Mouse (Mus musculus) liver, embryonic 16.5 days (tissue): Measurements from ENCODE around the gene Wdr48. TPM values are rescaled to one million over a fixed set of nuclear protein-coding genes. Genes with fewer than 3 reads are reported as not detected.

Experiments
- ATAC-seq: fragments of 200-750 bp; cut with Nextera tagmentation; 2 replicates; pipeline ENCODE4 v1.8.0; 2017; ENCODE audit warnings: low read depth, mild to moderate bottlenecking, moderate number of reproducible peaks, moderate library complexity
- H3K27ac ChIP-seq: fragments of 300-500 bp; sonication (generic); 2 replicates; pipeline ENCODE4 v1.5.1; 2014; ENCODE audit warnings: mild to moderate bottlenecking, low read length
- H3K27me3 ChIP-seq: fragments of 300-500 bp; sonication (generic); 2 replicates; pipeline ENCODE4 v1.6.1; 2014; ENCODE audit warnings: low read depth, low read length, mixed read lengths; ENCODE audit not compliant: control insufficient read depth, insufficient read depth
- H3K36me3 ChIP-seq: fragments of 300-500 bp; sonication (generic); 2 replicates; pipeline ENCODE4 v1.6.1; 2014; ENCODE audit warnings: mild to moderate bottlenecking; ENCODE audit not compliant: control insufficient read depth, insufficient read depth
- H3K4me1 ChIP-seq: fragments of 300-500 bp; sonication (generic); 2 replicates; pipeline ENCODE4 v1.6.1; 2014; ENCODE audit warnings: low read depth, low read length, mixed read lengths; ENCODE audit not compliant: control insufficient read depth
- H3K4me2 ChIP-seq: fragments of 300-500 bp; sonication (generic); 2 replicates; pipeline ENCODE4 v1.6.1; 2014; ENCODE audit warnings: low read depth, low read length, mixed read lengths
- H3K4me3 ChIP-seq: fragments of 300-500 bp; sonication (generic); 2 replicates; pipeline ENCODE4 v1.5.1; 2014; ENCODE audit warnings: low read depth, mild to moderate bottlenecking, low read length
- H3K9ac ChIP-seq: fragments of 300-500 bp; sonication (generic); 2 replicates; pipeline ENCODE4 v1.6.1; 2014; ENCODE audit warnings: low read depth, low read length
- H3K9me3 ChIP-seq: fragments of 300-500 bp; sonication (generic); replicated peaks from 2 replicates; pipeline ENCODE4 v1.6.1; 2016; ENCODE audit warnings: low read length; ENCODE audit not compliant: control insufficient read depth
- WGBS: fragments of 180-500 bp; shearing (Covaris S2); extraction: QIAGEN DNeasy Blood & Tissue Kit; methylation state at CpG from one replicate; pipeline ENCODE4 v1.1.7; 2014; ENCODE audit not compliant: insufficient replicate concordance; 5-methylcytosine and 5-hydroxymethylcytosine counted together
- polyA plus RNA-seq: library from polyadenylated mRNA; unstranded; fragments of >200 nt; fragmentation: Nextera tagmentation; extraction: Ambion mirVana; gene quantifications from 2 replicates; pipeline ENCODE4 v1.2.1, GENCODE M21; 2015

Wdr48 gene
- polyA plus RNA-seq, 1 experiment from 2014 or later, result 19.4 TPM

DNA sequence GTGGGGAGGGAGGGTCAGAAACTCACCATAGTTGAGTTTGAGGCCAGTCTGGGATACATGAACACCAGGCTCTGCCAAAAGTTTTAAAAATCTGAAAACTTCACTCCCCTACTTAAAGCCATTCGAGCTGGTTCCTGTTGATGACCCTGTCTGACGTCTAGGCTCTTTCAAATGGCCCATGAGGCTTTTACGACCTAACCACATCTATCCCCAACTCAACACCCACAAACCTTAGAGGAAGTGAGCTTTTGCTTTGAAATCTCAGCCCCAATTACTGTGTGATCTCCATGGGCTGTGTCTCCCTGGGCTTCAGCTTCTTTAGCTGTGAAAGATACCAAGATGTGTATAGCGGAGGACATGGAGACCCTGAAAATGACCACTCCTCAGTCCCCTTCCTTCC lies 43.8 kb downstream of the Wdr48 start:
- Histone ChIP-seq H3K36me3 (no peaks in the 10 kb centered on the region), H3K9ac (no peak overlapping the region), H3K9me3 (no peaks in the 10 kb centered on the region), H3K4me1 (peaks cover 14% of the 10 kb centered on the region), H3K4me2 (no peak overlapping the region), H3K27me3 (no peaks in the 10 kb centered on the region), H3K27ac (no peak overlapping the region), H3K4me3 (no peak overlapping the region)
- no peak for ATAC-seq
- 34% methylated on average over 4 of the region's 4 CpGs for WGBS

GRCm38 (mm10) chr9:119939646-119940045 lies 45.0 kb downstream of the Wdr48 start:
- Histone ChIP-seq H3K9ac (no peak overlapping the region), H3K27ac (no peak overlapping the region), H3K4me2 (no peak overlapping the region), H3K27me3 (no peaks in the 10 kb centered on the region), H3K4me1 (peaks cover 11% of the 10 kb centered on the region), H3K9me3 (no peaks in the 10 kb centered on the region), H3K4me3 (no peak overlapping the region), H3K36me3 (no peaks in the 10 kb centered on the region)
- ATAC-seq, result no peak
- WGBS, result 74% methylated on average over 10 of the region's 10 CpGs

GRCm38 (mm10) chr9:119941407-119941806 lies 46.7 kb downstream of the Wdr48 start:
- no peaks in the 10 kb centered on the region for H3K36me3 ChIP-seq
- ATAC-seq, result no peak
- H3K4me2 ChIP-seq, result no peak overlapping the region
- H3K27me3 ChIP-seq, result no peaks in the 10 kb centered on the region
- no peak overlapping the region for H3K27ac ChIP-seq
- no peak overlapping the region for H3K4me3 ChIP-seq
- no peak overlapping the region for H3K9ac ChIP-seq
- peaks cover 8% of the 10 kb centered on the region for H3K4me1 ChIP-seq
- WGBS, result 58% methylated on average over 5 of the region's 5 CpGs
- no peaks in the 10 kb centered on the region for H3K9me3 ChIP-seq

GRCm38 (mm10) chr9:119941861-119942260 lies 47.2 kb downstream of the Wdr48 start:
- no peak for ATAC-seq
- Histone ChIP-seq H3K36me3 (no peaks in the 10 kb centered on the region), H3K27ac (no peak overlapping the region), H3K9ac (no peak overlapping the region), H3K4me2 (no peak overlapping the region), H3K9me3 (no peaks in the 10 kb centered on the region), H3K27me3 (no peaks in the 10 kb centered on the region), H3K4me1 (peaks cover 6% of the 10 kb centered on the region), H3K4me3 (no peak overlapping the region)
- 79% methylated on average over 14 of the region's 14 CpGs for WGBS

- no peaks in the 10 kb centered on the region for H3K9me3 ChIP-seq
- no peak overlapping the region for H3K4me3 ChIP-seq
- H3K27ac ChIP-seq, result no peak overlapping the region
- no peak overlapping the region for H3K9ac ChIP-seq
- no peaks in the 10 kb centered on the region for H3K4me1 ChIP-seq
- WGBS, result 29% methylated on average over 1 of the region's 1 CpGs
- ATAC-seq, result no peak
- no peaks in the 10 kb centered on the region for H3K27me3 ChIP-seq
- no peaks in the 10 kb centered on the region for H3K36me3 ChIP-seq
- no peak overlapping the region for H3K4me2 ChIP-seq
Measured at GRCm38 (mm10) chr9:119943326-119943725, 48.6 kb downstream of the Wdr48 start.

DNA sequence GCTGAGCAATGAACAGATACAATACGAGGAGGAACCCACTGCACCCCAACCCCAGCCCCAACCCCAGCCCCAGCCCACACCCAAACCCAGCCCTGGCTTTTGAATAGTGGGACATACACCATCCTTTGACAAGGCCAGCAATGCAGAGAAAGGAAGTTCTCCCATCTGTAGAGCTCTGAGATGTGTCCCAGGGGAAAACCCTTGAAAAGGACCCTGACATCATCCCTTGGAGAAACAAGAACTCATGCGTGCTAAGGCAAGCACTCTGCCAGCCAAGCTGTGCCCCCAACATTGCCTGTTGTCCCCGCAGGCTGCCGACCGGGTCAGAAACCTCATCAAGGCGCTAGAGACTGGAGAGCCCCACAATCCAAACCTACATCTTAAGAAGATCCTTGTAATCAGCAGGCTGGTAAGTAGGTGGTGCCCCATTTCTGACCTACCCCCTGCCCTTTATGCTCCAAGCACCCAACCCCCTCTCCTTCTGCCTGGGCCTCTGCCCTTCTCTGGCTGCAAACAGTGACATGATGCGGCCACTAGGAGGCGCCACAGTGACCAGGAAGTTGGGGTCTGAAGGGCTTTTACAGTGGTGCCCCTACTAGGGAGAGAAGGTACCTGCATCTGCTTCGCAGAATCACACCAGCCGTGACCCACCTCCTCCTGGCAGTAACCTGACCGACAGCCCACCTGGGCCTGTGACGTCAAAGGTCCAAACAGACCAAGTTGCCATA lies 50.7 kb downstream of the Wdr48 start:
- no peak for ATAC-seq
- H3K4me2 ChIP-seq, result no peak overlapping the region
- WGBS, result 65% methylated on average over 12 of the region's 12 CpGs

GRCm38 (mm10) chr9:119948804-119949203 lies 54.1 kb downstream of the Wdr48 start:
- Histone ChIP-seq H3K27ac (no peak overlapping the region), H3K27me3 (no peaks in the 10 kb centered on the region), H3K9me3 (no peaks in the 10 kb centered on the region), H3K36me3 (no peaks in the 10 kb centered on the region), H3K4me3 (no peak overlapping the region), H3K4me2 (no peak overlapping the region), H3K9ac (no peak overlapping the region), H3K4me1 (no peaks in the 10 kb centered on the region)
- 2% methylated on average over 3 of the region's 3 CpGs for WGBS
- no peak for ATAC-seq

More for the DNA sequence above, 50.7 kb downstream of the Wdr48 start:
- Histone ChIP-seq H3K27me3 (no peaks in the 10 kb centered on the region), H3K9me3 (no peaks in the 10 kb centered on the region), H3K9ac (no peak overlapping the region), H3K27ac (no peak overlapping the region), H3K4me1 (no peaks in the 10 kb centered on the region), H3K4me3 (no peak overlapping the region), H3K36me3 (no peaks in the 10 kb centered on the region)

GRCm38 (mm10) chr9:119950434-119950833 lies 55.8 kb downstream of the Wdr48 start:
- H3K36me3 ChIP-seq, result no peaks in the 10 kb centered on the region
- H3K4me2 ChIP-seq, result no peak overlapping the region
- 52% methylated on average over 6 of the region's 6 CpGs for WGBS
- H3K4me3 ChIP-seq, result no peak overlapping the region
- no peak for ATAC-seq
- no peaks in the 10 kb centered on the region for H3K27me3 ChIP-seq
- H3K9me3 ChIP-seq, result no peaks in the 10 kb centered on the region
- H3K9ac ChIP-seq, result no peak overlapping the region
- H3K4me1 ChIP-seq, result no peaks in the 10 kb centered on the region
- H3K27ac ChIP-seq, result no peak overlapping the region

GRCm38 (mm10) chr9:119951388-119951787 lies 56.7 kb downstream of the Wdr48 start:
- no peak for ATAC-seq
- H3K27ac ChIP-seq, result no peak overlapping the region
- WGBS, result 58% methylated on average over 9 of the region's 9 CpGs
- H3K9ac ChIP-seq, result no peak overlapping the region
- H3K9me3 ChIP-seq, result no peaks in the 10 kb centered on the region
- no peaks in the 10 kb centered on the region for H3K36me3 ChIP-seq
- no peaks in the 10 kb centered on the region for H3K4me1 ChIP-seq
- no peak overlapping the region for H3K4me3 ChIP-seq
- no peak overlapping the region for H3K4me2 ChIP-seq
- H3K27me3 ChIP-seq, result no peaks in the 10 kb centered on the region
